Mouse (Mus musculus) layer of hippocampus, adult 6 months (tissue): ENCODE measurements around the gene 9030624G23Rik. TPM values are rescaled to one million over a fixed set of nuclear protein-coding genes. Genes with fewer than 3 reads are reported as not detected.

Experiments used
- long read RNA-seq, 2 experiments: library from polyadenylated mRNA; unstranded; transcript quantifications; one replicate each; pipeline ENCODE4 v2.0.0; 2019 to 2020
- polyA plus RNA-seq: library from polyadenylated mRNA; unstranded; fragments of <200 nt; fragmentation: Nextera tagmentation; gene quantifications from 2 replicates; pipeline ENCODE4 v1.2.3, GENCODE M21; 2021

The 9030624G23Rik gene
- 0.67 and 1.1 TPM in 2 replicates for polyA plus RNA-seq
- long read RNA-seq, experiment 1, partial matches to known transcripts: 0 of 1 reads
- long read RNA-seq, experiment 1, other reads (novel, unspliced or antisense): 0 of 1 reads
- long read RNA-seq, experiment 2, partial matches to known transcripts: 0 of 1 reads
- long read RNA-seq, experiment 2, other reads (novel, unspliced or antisense): 0 of 1 reads

DNA sequence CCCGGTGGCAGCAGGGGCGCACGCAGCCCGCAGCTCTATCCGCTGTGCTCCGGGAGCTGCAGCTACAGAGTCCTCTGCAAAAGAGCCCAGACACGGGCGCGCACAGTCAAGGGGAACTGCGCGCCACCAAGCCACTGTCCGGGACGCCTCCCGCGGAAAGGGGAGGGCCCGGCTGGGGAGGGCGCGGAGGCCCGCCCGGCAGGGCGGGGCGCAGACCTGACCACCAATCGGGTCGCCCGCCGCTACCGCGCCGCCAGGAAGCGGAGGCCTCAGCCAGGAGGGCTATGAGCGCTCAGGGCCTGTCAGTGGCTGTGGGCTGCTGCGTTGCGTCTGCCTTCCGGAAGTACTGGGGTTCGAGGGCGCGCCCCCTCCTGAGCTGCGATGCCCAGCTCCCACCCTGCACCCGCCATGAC lies at the start of gene 9030624G23Rik:
Gene 9030624G23Rik (minus strand): TSS at position 139 of the 413 bp plus-strand sequence.

